Mouse (Mus musculus): Measurements from ENCODE around the gene Col18a1.

Col18a1 gene

DNA sequence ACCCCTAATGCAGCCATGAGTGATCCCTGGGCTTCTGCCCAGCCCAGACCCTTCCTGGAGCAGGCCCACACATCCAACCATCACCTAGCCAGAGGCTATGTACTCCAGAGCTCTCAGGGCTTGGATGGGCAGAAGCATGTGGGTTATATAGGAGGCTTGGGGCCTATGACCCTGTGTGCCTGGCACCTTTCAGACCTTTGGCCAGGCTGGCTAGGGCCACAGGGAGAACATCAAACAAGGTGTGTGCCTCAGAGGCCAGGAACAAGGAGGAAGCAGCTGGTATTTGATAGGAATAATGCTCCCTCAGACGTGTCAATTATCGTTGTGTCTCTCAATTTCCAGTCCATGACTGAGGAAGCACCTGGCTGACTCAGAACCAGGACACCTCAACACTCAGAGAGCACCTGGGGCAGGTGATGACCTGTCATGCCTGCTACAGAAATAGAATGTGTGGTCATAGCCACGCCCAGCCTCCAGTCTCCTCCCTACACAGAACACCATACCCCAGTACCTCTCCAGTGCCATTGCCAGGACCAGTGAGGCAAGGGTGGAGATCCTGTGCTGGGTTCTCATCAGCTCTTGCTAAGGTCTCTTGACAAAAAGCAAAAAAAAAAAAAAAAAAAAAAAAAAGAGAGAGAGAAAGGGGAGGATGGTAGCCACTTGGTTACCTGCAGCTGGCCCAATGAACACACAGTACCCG, 54.6 kb downstream of the Col18a1 start:
- DNase-seq (ENCODE audit: extremely low read depth, low read depth, low spot score) = no peak

DNA sequence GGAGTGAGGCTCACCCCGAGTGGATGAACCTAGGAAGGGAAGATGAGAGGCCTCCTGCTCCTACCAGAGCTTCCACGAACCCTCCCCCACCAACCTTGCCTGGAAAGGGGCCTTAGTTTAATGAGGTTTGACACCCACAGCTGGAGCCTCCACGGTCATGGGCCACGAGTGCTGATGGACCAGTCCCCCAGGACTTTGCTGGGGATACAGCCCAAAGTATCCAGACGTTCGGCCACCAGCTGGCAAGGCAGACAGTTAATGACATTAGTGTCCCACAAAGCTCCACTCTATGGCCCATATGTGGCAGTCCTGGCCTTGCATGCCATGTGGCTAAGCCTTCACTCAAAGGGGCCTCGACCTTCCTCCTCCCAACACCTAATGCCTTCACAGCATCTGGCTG, 55.5 kb downstream of the Col18a1 start:
- DNase-seq (ENCODE audit: extremely low read depth, low read depth, low spot score) = no peak

DNA sequence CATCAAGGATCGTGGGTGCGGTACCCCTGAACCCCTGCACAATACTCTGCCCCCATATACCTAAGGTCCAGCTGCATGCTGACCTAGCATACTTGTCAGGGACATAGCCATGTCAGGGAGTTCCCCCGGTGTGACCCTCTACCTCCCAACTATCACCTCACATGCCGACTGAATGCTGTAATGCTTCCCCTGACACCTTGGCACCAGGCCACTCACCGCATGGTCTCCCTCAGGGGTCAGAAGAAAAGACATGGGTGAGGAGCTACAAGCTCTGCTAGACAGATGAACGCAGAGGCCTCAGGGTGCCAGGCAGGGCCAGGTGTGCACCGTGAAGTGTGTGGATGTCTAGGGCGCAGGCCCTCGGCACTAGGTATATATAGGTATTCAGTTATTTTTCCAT, 56.3 kb downstream of the Col18a1 start:
- DNase-seq (ENCODE audit: extremely low read depth, low read depth, low spot score) = no peak

DNA sequence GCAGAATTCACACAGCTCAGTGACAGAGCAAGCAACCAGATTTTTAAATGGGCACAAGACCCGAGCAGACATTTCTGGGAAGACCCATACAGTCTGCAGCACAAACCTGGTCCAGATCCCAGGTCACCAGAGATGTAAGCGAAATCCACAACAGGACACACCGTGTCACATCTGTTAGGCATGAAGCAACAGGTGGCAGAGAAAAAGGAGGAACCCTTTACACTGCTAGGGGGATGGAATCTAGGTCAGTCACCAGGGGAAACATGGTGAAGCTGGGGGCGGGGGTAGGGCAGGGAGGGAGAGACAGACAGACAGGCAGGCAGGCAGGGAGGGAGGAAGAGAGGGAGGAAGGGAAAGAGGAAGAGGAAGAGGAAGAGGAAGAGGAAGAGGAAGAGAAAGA, 58.2 kb downstream of the Col18a1 start:
- DNase-seq (ENCODE audit: extremely low read depth, low read depth, low spot score) = no peak

DNA sequence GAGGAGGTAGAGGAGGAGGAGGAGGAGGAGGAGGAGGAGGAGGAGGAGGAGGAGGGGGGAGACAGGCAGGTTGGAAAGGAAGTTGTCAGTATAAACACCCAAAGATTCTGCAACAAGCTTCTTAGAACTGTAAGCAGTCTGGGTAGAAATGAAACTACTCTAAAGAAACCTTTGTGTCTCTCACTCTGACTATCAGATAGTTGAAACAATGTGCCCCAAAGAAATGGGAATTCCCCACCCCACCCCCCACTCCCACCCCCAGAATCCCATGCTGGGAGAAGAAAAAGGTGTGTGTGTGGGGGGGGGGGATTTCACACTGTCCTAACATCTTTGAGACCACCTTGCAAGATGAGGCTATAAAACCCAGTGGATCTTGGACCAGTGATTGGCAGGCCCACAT, 62.0 kb downstream of the Col18a1 start:
- no peak for DNase-seq (ENCODE audit: extremely low read depth, low read depth, low spot score)

DNA sequence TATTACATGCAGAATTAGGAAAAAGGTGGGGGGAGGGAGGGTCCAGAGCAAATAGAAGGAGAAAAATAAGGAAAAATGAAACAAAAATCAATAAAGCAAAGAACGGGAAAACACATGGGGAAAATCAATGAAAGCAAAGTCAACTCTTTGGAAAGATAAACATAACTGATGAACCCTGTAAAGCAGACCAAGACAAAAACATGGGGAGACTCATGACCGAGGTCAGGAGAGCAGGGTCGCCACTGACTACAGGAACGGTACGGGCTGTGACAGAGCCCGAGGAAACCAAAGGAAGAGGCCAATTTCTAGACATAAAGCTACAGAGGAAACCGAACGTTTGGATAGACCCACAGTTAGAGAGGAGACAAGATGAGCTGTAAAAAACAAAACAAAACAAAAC, 62.7 kb downstream of the Col18a1 start:
- no peak for DNase-seq (ENCODE audit: extremely low read depth, low read depth, low spot score)

DNA sequence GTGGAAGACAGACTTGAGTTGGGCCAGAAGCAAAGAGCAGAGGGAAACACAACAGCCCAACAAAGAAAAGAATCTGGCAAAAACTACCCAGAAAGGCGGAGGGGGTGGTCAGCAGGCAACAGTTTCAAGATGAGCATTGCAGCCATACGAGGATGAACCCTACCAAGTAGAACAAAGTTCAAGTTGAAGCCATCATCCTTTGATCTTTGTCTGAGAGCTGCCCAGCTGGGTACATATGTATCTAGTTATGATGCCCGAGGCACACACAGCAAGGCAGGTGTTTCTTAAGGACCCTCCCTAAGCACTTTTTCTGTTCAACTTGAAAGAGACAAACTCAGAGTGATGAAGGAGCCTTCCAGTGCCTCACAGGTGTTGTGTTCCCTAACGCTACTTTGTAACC, 66.6 kb downstream of the Col18a1 start:
- no peak for DNase-seq (ENCODE audit: extremely low read depth, low read depth, low spot score)

DNA sequence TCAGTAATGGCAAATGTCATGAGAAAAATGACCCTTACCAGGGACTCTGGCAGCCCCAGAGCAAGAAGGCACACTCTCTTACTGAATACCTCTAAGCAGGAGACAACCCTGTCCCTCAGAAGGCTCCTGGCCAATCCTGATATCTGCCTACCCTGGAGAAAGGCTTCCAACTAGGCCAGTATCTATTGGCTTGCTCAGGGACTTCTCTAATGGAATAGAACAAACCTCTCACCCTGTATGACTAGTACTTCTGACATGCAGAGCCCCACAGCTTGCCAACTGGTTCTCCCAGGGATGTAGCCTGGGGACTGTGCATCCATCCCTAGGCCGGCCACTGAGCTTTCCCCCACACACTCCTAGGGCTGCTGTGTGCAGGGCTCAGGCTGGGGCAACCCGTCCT, 67.7 kb downstream of the Col18a1 start:
- DNase-seq (ENCODE audit: extremely low read depth, low read depth, low spot score) = no peak

DNA sequence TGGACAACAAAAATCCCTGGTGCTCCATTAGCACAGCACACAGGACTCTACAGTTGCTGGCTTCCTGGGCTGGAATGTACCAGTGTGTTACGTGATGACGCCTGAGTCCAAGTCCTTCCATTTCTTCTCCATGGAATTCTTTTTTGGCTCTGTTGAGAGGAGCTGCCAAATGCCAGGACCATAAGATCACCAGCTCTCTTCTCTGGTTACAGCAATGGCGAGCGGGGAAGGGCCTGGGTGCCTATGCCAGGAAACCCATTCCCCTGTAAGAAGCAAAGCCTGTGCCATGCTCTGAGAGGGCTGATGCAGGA, 68.5 kb downstream of the Col18a1 start:
- DNase-seq (ENCODE audit: extremely low read depth, low read depth, low spot score) = no peak

DNA sequence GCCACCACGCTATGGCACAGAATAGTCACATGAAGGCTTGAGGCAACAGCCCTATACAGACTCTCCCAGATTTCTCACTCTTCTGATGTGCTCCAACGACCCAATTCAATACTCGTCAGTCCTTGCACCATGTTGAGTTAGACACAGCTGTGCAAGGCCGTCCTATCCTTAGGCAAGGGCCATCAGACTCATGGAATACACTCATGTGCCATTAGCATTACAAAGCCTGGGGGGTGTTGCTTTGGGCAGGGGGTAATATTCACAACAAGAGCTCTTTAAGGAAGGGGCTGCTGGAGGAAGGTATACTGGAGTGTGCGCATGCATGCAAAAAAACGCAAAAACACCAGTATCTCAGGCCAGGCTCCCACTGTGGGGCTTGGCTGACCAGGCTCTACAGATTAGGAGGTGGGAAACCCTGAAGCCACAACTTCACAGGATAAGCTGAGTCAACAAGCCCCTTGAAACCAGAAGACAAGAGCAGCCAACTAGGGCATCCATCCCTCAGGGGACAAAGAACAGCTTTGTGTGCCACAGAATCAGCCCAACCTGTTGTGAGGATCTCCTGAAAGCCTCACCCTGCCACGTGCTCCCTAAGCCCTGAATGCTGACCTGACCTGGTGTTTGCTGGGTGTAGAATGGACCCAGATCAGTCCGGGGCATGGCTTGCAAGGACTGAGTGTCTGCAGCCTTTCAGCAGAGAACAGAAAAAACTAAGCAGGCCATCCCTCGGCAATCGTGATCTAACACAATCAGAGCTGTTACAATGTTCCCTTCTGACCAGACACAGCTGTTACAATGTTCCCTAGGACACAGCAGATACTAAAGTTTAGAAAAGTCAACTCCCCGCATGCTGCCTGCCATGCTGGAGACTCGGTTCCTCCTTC, 69.1 kb downstream of the Col18a1 start:
- no peak for DNase-seq (ENCODE audit: extremely low read depth, low read depth, low spot score)

DNA sequence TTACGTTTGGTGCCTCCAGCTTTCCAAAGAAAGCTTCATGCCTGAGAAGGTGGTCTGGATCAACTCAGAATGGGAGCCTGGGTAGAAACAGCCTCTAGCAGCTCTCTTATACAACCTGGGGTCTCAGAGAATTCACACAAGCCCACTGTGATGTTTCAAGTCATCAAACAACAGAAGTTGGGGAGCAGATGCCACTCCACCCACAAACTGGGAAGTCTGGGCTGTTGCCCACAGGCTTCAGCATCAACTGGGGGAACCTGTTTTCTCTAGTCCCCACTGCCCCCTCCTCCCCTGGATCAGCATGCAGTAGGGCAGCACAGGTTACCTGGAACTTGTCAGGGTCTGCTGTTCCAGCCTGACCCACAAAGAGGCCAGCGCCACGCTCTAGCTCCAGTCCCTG, 70.7 kb downstream of the Col18a1 start:
- no peak for DNase-seq (ENCODE audit: extremely low read depth, low read depth, low spot score)

DNA sequence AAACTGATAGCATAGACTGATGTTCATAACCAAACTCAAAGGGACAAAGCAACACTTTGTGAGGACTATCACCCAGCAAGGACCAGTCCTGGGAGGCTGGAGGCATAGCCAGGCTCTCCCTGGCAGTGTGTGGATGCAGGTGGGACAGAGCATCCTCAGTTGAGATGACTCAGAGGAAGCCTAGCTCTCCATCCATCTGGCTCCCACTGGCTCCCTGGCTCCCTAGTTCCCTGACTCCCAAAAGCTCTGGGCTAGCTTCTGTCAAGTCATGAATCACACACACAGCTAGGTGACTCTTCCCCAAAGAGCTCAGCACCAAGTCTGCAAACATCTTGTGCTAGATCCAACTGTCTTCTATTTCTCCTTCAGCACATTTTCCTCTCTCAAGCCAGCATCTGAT, 72.5 kb downstream of the Col18a1 start:
- DNase-seq (ENCODE audit: extremely low read depth, low read depth, low spot score) = no peak

DNA sequence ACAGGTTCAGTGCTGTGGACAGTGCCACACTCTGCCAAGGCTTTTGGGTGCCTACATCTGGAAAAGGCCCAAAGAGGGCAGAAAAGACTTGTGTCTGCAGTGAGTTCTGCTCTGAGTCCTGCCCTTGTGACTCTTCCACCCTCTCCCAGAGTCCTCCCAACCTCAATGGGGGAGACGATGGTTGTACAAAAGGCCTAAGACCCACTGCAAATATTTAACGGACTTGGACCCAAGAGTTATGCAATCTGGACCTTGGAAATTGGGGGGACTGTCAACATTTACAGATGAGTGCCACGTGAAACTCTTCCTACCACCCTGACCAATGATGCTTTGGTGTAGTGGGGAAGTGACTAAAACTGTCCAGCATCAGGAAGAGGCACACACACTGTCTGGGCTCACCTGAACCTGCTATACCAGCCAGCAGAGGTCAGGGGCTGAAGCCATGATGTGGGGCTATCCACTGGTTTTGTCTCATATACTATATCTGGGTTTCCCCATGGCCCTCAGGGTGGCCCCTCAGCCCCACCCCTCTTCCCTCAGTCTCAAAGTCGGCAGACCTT, 74.7 kb downstream of the Col18a1 start:
- no peak for DNase-seq (ENCODE audit: extremely low read depth, low read depth, low spot score)

DNA sequence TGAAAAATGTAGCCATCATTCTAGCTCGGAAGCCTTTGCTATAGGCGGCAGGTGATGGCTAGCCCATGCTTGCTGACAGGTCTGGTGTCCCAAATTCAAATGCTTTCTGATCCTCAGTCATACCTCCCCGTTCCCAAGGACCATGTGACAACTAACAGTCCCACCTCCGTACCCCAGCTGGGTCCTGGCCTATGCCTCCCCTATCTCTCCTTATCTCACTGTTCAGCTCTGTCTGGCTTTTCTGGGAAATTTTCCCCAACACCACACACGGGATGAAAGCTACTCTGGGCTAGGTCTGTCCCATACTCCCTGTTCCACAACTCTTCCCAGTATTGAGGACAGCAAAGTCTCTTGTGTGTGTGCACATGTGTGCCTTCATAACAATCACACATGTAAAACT, 76.3 kb downstream of the Col18a1 start:
- no peak for DNase-seq (ENCODE audit: extremely low read depth, low read depth, low spot score)

DNA sequence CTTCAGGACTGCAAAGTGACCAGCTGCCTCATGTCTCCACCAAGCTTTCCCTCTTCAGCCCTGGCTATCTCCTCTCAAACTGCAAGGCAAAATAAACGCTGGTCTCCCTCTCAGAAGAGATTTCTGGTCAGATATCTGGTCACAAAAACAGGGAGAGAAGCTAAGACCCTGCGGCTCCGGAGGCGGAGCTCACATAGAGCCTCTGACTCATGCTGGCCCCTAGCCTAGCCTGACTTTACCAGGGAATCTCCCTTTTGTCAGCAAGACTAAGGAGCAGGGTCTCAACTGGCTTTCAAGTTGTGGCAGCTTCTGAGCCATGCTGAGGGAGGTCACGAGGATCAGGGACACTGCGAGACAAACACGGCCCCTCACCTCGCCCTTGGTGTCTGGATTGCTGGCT, 77.0 kb downstream of the Col18a1 start:
- DNase-seq (ENCODE audit: extremely low read depth, low read depth, low spot score) = no peak

DNA sequence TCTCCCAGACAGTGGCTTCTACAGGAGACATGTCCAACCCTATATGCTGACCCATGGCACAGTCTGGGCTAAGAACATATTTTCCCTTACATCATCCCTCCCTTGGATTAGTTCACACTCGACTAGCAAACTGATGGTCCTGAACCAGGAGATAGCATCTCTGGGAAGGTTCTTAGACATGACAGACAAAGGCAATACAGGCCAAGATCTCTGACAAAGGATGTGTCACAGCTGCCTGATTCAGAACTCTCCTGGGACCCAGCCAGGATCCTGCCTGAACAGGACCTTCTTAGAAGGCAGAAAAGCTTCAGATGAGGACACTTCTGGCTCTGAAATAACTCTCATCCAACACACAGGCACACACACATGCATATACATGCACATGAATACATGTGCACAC, 81.8 kb downstream of the Col18a1 start:
- DNase-seq (ENCODE audit: extremely low read depth, low read depth, low spot score) = peak; percentile 57

DNA sequence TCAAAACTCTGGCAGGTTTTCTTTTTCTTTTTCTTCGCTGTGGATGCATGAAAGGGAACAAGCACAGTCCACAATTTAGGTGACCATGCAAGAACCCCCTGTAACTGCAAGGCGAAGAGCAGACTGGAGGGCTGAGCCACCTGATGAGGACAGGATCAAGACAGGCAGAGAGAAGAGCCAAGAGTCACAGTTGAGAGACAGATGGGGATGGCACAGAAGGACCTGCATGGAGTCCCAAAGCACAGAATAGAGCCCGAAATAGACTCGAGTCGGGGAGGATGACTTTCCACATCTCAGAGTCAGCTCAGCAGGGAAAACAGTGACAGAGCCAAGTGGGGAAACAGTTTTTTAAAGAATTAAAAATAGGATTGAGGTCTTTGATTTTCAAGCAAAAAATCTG, 83.4 kb downstream of the Col18a1 start:
- no peak for DNase-seq (ENCODE audit: extremely low read depth, low read depth, low spot score)

DNA sequence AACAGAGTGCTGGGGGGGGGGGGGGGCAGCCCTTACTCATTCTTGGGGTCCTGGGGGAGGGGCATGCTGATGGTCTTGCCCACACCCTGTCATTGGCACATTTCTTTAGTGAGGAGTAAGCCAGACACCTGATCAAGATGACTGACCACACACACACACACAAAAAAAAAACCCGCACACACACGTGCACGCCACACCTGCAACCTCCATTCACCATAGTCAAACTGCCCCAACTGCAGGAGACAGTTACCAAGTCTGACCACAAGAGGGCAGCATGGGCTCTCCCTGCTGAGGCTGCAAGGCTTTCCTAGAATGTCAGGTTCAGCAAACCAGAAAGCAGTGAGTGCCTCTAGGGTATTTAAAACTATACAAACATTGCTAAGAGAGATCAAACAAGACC, 83.9 kb downstream of the Col18a1 start:
- no peak for DNase-seq (ENCODE audit: extremely low read depth, low read depth, low spot score)

DNA sequence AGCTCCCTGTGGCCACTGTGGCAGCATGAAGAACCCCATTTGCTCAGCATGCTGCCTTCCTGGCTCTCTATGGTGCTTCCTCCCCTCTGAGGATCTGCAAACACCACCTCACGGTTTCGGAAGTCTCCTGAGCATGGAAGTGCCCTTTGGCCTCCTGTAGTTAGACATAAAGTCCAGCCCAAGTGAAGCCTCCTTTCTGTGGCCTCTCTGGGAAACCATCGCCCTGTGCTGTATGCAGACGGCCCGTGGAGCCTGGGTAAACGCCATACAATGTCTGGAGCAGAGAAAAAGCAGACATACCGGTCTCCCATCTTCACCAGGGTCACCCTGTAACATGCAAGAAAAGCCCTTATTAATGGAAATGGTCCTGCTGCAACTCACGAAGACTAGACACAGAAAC, 87.4 kb downstream of the Col18a1 start:
- DNase-seq (ENCODE audit: extremely low read depth, low read depth, low spot score) = no peak

DNA sequence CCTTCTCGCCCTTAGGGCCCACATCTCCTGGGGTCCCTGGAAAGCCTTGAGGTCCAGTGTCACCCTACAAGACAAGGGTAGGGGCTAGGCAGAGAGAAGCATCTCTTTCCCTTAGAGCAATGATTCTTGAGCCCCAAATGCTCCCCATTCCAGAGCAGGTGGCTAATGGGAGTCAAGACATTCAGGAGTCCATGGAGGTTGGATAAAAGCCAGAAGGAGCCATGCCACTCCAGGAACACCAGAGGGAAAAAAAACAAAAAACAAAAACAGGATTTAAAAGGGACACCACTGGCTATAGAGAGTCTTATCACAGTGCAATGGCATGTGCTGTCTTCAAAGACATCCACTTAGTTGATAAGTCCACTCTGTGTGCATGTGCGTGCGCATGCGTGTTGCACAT, 87.9 kb downstream of the Col18a1 start:
- no peak for DNase-seq (ENCODE audit: extremely low read depth, low read depth, low spot score)

DNA sequence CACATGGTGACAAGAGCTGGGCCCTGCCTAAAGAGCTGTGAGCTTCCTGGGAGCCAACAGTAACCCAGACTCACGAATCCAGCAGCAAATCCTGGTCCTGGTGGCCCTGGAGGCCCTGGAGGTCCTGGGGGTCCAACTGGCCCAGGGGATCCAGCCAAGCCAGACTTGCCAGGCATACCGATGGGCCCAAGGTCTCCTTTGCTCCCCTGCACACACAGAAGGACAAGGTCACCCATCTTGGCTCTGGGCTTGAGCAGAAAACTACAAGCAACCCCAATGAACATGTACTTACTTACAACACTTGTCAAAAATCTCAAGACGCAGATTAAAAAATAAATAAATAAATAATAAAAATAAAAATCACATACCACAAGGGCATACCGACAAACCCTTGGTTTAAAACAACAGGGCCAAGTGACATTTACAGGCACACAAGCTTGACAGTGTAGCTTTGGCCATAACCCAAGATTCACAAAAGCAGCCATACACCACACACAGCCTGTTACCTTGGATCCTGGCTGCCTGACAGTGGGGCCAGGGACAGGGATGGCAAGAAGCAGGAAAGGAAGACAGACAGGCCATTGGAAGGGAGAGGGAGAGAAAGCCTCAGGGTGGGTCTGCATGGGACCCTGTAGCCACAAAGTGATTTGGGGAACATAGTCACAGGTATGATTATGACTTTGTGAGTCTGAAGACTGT, 91.9 kb downstream of the Col18a1 start:
- no peak for DNase-seq (ENCODE audit: extremely low read depth, low read depth, low spot score)

DNA sequence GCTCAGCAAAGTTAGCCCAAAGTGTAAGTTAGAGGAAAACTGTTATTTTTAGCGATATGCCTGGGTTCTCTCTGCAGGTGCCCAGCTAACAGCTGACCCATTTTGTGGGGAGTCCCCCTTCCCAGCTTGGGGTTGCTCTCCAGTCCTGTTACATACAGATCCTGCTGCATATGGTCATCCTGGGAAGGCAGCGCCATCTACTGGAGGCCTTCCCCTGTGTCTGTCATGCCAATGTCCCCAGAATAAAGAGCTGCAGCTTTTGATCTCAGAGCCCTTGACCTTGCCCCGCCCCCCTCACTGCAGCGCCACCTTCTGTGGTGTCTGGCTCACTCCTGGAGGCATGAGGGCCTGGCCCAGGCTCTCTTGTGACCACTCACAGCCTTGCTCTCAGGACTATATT, 96.3 kb downstream of the Col18a1 start:
- DNase-seq (ENCODE audit: extremely low read depth, low read depth, low spot score) = no peak
